Mouse (Mus musculus): ENCODE results near the gene Gm20458.

DNA sequence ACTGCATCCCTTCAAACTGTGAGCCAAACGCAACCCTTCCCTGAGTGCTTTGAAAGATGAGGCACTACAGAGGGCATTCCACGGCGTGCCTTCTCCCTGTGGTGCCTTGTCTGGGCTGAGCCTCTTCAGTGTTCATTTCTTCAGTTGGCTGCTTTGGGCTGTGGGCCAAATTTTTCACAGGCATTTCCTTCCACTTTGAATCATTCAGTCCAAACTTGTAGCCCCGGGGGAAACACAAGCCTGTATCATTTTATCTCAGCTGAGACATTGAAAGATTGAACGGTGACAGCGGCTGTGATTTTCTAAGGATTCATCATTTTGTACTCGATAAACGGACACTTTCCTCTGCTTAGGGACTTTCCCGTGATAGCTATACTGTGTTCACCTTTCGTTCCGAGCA lies 55.8 kb downstream of the Gm20458 start:
- TF ChIP-seq EP300 (IDR thresholded peaks at IDR 0.05; ENCODE audit: insufficient read depth, low read depth, low read length) (no peak), CTCF (IDR thresholded peaks at IDR 0.05) (no peak), POLR2A (IDR thresholded peaks at IDR 0.05; ENCODE audit: insufficient read depth, low read depth, low read length) (no peak)

Measured in heart, adult 2 months (tissue).